Mouse (Mus musculus): Measurements from ENCODE around the gene Sec24c.
"Not testable (repeated sequence)": the region's sequence is repeated elsewhere in the genome, so short reads cannot be mapped to it uniquely, and the experiment has no call there.

The Sec24c gene

GRCm38 (mm10) chr14:20674064-20674833 is at the start of gene Sec24c:
Gene Sec24c, plus strand, starts transcription at chr14:20674308.
- peak; percentile 100 for DNase-seq (ENCODE audit: low read depth, low spot score)

GRCm38 (mm10) chr14:20626447-20626846 is 47.7 kb upstream of the Sec24c start:
- no peak for DNase-seq (ENCODE audit: low read depth, low spot score)

GRCm38 (mm10) chr14:20626971-20627370 is 47.1 kb upstream of the Sec24c start:
- DNase-seq (ENCODE audit: low read depth, low spot score): peak; percentile 35

GRCm38 (mm10) chr14:20631253-20631652 is 42.9 kb upstream of the Sec24c start:
- DNase-seq (ENCODE audit: low read depth, low spot score): no peak

- DNase-seq (ENCODE audit: low read depth, low spot score): no peak
Measured at GRCm38 (mm10) chr14:20635546-20635945, 38.6 kb upstream of the Sec24c start.

- not testable (repeated sequence) for DNase-seq (ENCODE audit: low read depth, low spot score)
Measured at GRCm38 (mm10) chr14:20636968-20637367, 37.1 kb upstream of the Sec24c start.

GRCm38 (mm10) chr14:20637818-20638574 is 36.1 kb upstream of the Sec24c start:
- DNase-seq (ENCODE audit: low read depth, low spot score): no peak

- DNase-seq (ENCODE audit: low read depth, low spot score): no peak
Measured at GRCm38 (mm10) chr14:20638702-20639101, 35.4 kb upstream of the Sec24c start.

GRCm38 (mm10) chr14:20639918-20640619 is 34.0 kb upstream of the Sec24c start:
- peak; percentile 36 for DNase-seq (ENCODE audit: low read depth, low spot score)

GRCm38 (mm10) chr14:20640644-20641437 is 33.3 kb upstream of the Sec24c start, which contains the start of gene Usp54:
Gene Usp54, minus strand, starts transcription at chr14:20641063.
- DNase-seq (ENCODE audit: low read depth, low spot score): peak; percentile 99

GRCm38 (mm10) chr14:20641438-20641875 is 32.7 kb upstream of the Sec24c start:
- no peak for DNase-seq (ENCODE audit: low read depth, low spot score)

- no peak for DNase-seq (ENCODE audit: low read depth, low spot score)
Measured at GRCm38 (mm10) chr14:20645547-20645946, 28.6 kb upstream of the Sec24c start.

GRCm38 (mm10) chr14:20646381-20646780 is 27.7 kb upstream of the Sec24c start:
- no peak for DNase-seq (ENCODE audit: low read depth, low spot score)

- DNase-seq (ENCODE audit: low read depth, low spot score): no peak
Measured at GRCm38 (mm10) chr14:20651000-20651399, 23.1 kb upstream of the Sec24c start.

GRCm38 (mm10) chr14:20651722-20652256 is 22.3 kb upstream of the Sec24c start:
- DNase-seq (ENCODE audit: low read depth, low spot score): peak; percentile 55

- DNase-seq (ENCODE audit: low read depth, low spot score): no peak
Measured at GRCm38 (mm10) chr14:20654690-20655421, 19.3 kb upstream of the Sec24c start.

- no peak for DNase-seq (ENCODE audit: low read depth, low spot score)
Measured at GRCm38 (mm10) chr14:20655731-20656130, 18.4 kb upstream of the Sec24c start.

GRCm38 (mm10) chr14:20656361-20656760 is 17.7 kb upstream of the Sec24c start, which contains the start of gene Myoz1:
Gene Myoz1, minus strand, starts transcription at chr14:20656540.
- DNase-seq (ENCODE audit: low read depth, low spot score): no peak

- peak; percentile 74 for DNase-seq (ENCODE audit: low read depth, low spot score)
Measured at GRCm38 (mm10) chr14:20658326-20658725, 15.8 kb upstream of the Sec24c start.

- DNase-seq (ENCODE audit: low read depth, low spot score): no peak
Measured at GRCm38 (mm10) chr14:20658902-20659301, 15.2 kb upstream of the Sec24c start.
